Mouse (Mus musculus) liver, embryonic 11.5 days (tissue): ENCODE data around the gene 1600014C10Rik. TPM values are rescaled to one million over a fixed set of nuclear protein-coding genes. Genes with fewer than 3 reads are reported as not detected.

Experiments used
- polyA plus RNA-seq: library from polyadenylated mRNA; unstranded; fragments of >200 nt; fragmentation: Nextera tagmentation; extraction: Ambion mirVana; gene quantifications from 2 replicates; pipeline ENCODE4 v1.2.1, GENCODE M21; 2014

Gene 1600014C10Rik
- polyA plus RNA-seq, 1 experiment from 2014 or later, result 12.4 TPM

Other genes starting within 250 kb of the 1600014C10Rik start
- gene Uri1, start 159.7 kb upstream of the 1600014C10Rik start, polyA plus RNA-seq, result 42.2 and 45.9 TPM in 2 replicates
- 191 and 205 TPM in 2 replicates for gene Ccne1, start 75.7 kb upstream of the 1600014C10Rik start, polyA plus RNA-seq
- gene Plekhf1, start 44.8 kb downstream of the 1600014C10Rik start, polyA plus RNA-seq, result 0.67 and 1.2 TPM in 2 replicates
- gene Pop4, start 88.2 kb downstream of the 1600014C10Rik start, polyA plus RNA-seq, result 43.6 and 50.6 TPM in 2 replicates